Mouse (Mus musculus): ENCODE data around the gene Abcb9. TPM values are rescaled to one million over a fixed set of nuclear protein-coding genes. Genes with fewer than 3 reads are reported as not detected.

Abcb9 gene
- polyA plus RNA-seq, 1 experiment from 2014 or later, result 10.9 TPM

DNA sequence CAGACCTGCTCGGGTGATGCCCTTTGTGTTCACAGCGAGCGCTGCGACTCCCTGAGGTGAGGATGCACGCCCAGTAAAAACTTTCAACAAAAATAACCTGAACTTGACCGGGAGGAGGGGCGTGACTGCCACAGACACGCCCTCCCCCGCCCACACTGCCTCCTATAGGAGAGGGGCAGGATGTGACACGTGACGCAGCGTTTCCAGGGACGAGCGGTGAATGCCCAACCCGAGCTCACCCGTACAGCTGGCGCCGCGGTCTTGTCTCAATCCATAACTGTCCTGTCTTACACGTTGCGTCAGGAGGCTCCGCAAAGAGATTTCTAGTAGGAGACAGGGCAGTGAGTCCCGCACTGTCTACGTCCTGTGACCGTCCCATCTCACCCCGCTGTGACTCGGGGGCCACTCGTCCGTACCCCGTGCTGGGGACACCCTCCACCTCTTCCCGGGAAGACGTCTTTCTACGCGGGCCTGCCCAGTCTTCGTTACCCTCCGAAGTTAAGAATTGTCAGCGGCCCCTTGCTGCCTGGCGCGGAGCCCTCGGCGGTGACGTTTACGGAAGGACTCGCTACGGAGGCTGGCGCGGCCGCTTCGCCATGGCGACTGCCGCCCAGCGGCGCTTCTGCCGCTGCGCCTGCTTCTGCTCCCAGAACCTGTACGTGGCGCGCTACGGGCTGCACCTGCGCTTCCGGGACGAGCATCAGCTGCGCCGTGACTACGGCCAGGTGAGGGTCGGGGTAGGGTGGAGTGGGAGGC lies 16.3 kb upstream of the Abcb9 start, which contains the start of gene Ogfod2:
TSS of gene Ogfod2 (plus strand) at position 556 of the 756 bp plus-strand sequence.
- ATAC-seq (replicated peaks), result peak; percentile 97
- Histone ChIP-seq H3K4me2 (replicated peaks) (peak within 1 kb of the TSS; percentile 82), H3K27ac (replicated peaks) (peak within 1 kb of the TSS; percentile 95), H3K4me3 (peak within 1 kb of the TSS; percentile 91), H3K9ac (replicated peaks) (peak within 1 kb of the TSS; percentile 75), H3K36me3 (no peaks in the 10 kb centered on the region), H3K4me1 (peaks cover 30% of the 10 kb centered on the region), H3K9me3 (no peaks in the 10 kb centered on the region), H3K27me3 (no peaks in the 10 kb centered on the region)
- WGBS, result 2% methylated on average over 66 of the region's 66 CpGs

DNA sequence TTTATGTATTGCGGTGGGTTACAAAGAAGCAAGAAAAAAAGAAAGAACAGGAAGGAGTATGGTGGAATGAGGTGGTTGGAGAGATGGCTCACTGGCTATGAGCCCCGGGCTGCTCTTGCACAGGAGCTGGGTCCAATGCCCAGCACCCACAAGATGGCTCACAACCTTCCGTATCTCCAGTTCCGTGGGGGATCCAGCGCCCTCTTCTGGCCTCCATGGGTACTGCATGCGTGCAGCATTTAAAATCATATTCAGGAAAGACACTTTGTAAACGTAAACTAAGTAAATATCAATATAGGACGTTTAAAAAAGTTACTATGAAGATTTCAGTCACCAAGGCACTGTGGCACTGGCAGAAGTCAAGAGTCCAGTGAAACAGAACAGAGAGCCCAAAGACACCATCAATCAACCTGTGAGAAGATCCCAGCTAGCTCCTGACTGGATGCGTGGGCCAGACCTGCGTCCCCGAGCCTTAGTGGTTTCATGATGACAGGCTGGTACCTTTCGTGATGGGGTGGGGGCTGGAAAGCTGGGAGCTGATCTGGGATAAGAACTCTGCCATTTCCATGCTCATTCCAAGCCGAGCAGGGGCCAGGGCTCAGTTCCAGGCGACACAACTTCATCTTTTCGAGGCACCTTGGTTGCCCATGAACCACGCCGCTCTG lies 15.6 kb upstream of the Abcb9 start:
- WGBS, result 21% methylated on average over 17 of the region's 17 CpGs
- H3K4me1 ChIP-seq, result peaks cover 25% of the 10 kb centered on the region
- no peaks in the 10 kb centered on the region for H3K9me3 ChIP-seq
- no peaks in the 10 kb centered on the region for H3K36me3 ChIP-seq
- H3K4me3 ChIP-seq, result peak overlapping the region; percentile 91
- peak overlapping the region; percentile 82 for H3K4me2 ChIP-seq (replicated peaks)
- no peaks in the 10 kb centered on the region for H3K27me3 ChIP-seq
- ATAC-seq (replicated peaks), result peak; percentile 26
- H3K27ac ChIP-seq (replicated peaks), result peak overlapping the region; percentile 95
- peak overlapping the region; percentile 51 for H3K9ac ChIP-seq (replicated peaks)

- Histone ChIP-seq H3K4me2 (replicated peaks) (no peak overlapping the region), H3K9ac (replicated peaks) (no peak overlapping the region), H3K27ac (replicated peaks) (no peak overlapping the region), H3K4me3 (no peak overlapping the region), H3K4me1 (no peaks in the 10 kb centered on the region), H3K36me3 (no peaks in the 10 kb centered on the region), H3K9me3 (no peaks in the 10 kb centered on the region), H3K27me3 (no peaks in the 10 kb centered on the region)
- no peak for ATAC-seq (replicated peaks)
- 94% methylated on average over 9 of the region's 9 CpGs for WGBS
Measured at GRCm38 (mm10) chr5:124103552-124103951, 8.0 kb upstream of the Abcb9 start.

DNA sequence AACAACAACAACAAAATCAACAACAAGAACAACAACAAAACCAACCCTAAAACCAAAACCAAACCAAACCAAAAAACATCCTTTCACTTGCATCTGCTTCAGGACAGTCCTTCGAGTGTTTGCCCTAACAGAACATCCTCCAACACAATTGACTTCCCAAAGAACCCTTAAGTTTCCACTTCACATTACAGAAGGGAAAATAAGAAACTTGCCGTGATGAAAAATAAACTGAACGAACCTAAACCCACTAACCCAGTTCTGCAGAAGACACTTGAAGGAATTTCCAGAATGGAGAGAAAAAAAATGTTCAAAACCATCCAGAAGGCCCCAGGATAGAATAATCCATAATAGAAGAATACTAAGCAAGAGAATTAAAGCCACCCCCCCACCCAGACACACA lies 7.4 kb upstream of the Abcb9 start:
- Histone ChIP-seq H3K36me3 (no peaks in the 10 kb centered on the region), H3K9me3 (no peaks in the 10 kb centered on the region), H3K9ac (replicated peaks) (no peak overlapping the region), H3K27ac (replicated peaks) (no peak overlapping the region), H3K4me1 (no peaks in the 10 kb centered on the region), H3K4me3 (no peak overlapping the region), H3K4me2 (replicated peaks) (no peak overlapping the region), H3K27me3 (no peaks in the 10 kb centered on the region)
- WGBS, result 88% methylated on average over 3 of the region's 3 CpGs
- no peak for ATAC-seq (replicated peaks)

DNA sequence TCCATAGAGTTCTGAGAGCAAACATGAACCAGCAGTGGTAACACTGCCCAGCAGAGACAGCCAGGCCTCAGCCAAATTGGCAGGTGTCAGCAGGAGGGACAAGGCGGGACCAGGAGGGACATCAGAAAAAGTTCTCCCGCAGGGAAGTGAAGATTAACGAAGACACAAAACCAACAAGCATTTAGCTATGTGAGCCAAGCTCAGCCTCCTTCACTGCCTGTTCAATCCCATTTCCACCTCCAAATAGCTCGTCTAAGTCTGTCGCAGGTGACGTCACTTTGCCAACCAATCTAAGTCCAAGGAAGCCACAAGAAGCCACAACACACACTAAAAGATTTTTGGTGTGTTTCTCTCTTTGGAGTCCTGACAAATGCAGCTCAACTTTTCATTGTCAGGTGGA lies 6.7 kb upstream of the Abcb9 start:
- WGBS, result 83% methylated on average over 6 of the region's 6 CpGs

DNA sequence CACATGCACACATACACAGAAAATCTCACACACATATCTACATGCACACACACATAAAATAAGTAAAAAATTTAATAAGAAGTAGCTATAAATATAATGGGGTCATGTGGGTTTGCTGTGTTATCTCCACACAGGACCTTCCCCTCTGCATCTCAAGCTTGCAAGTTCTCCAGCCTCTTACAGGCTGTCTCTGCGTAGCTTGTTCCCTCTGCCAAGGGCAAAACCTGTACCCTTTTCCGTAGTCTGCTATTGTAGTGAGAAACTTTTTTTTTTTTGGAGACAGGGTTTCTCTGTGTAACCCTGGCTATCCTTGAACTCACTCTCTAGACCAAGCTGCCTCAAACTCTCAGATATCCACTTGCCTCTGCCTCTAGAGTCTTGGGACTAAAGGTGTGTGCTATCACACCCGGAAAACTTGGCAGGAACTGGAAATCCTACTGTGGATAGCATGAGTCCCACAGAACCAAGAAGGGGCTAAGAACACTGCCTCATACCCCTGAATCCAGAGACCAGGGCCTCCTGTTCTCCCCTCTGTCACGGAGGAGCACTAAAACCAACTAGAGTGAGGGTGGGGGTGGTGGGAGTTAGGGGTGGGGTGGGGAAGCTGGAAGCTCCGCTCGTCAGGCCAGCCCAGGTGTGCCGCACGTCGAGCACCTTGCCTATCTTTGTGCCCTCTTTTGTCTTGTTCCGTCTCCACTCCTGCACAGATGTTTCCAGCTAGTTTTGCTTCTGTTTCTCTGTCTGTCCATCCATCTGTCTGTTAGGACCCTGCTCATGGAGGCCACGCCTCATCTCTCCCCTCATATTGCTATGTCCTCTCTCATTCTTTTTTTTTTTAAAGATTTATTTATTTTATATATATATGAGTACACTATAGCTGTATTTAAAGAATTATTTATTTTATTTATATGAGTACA lies 4.8 kb upstream of the Abcb9 start:
- Histone ChIP-seq H3K4me2 (replicated peaks) (no peak overlapping the region), H3K9me3 (no peaks in the 10 kb centered on the region), H3K27me3 (no peaks in the 10 kb centered on the region), H3K36me3 (no peaks in the 10 kb centered on the region), H3K4me3 (no peak overlapping the region), H3K4me1 (peaks cover 6% of the 10 kb centered on the region), H3K9ac (replicated peaks) (no peak overlapping the region), H3K27ac (replicated peaks) (no peak overlapping the region)
- WGBS, result 91% methylated on average over 11 of the region's 11 CpGs
- no peak for ATAC-seq (replicated peaks)

More for the DNA sequence above, 6.7 kb upstream of the Abcb9 start:
- no peak overlapping the region for H3K4me3 ChIP-seq
- no peaks in the 10 kb centered on the region for H3K9me3 ChIP-seq
- ATAC-seq (replicated peaks), result no peak
- H3K4me1 ChIP-seq, result no peaks in the 10 kb centered on the region
- no peak overlapping the region for H3K9ac ChIP-seq (replicated peaks)
- H3K27ac ChIP-seq (replicated peaks), result no peak overlapping the region
- H3K27me3 ChIP-seq, result no peaks in the 10 kb centered on the region
- no peaks in the 10 kb centered on the region for H3K36me3 ChIP-seq
- H3K4me2 ChIP-seq (replicated peaks), result no peak overlapping the region

DNA sequence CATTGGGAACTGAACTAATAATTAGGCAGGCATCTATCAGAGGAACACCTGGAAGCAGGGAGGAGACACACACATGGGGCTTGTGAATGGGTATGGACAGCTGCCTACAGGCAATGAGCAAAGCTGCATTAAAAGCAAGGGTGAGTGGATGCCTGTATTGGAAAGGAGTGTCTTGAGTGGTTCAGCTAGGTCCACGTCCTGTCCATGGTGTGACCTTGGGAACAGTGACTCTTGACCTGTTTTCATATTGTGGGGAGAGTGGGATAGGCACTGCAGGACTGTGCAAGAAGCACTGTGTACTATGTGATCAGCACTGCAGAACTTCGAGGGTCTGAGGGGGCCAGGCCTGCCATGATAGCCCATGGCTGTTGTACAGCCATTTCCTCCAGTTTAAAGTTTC lies 3.3 kb upstream of the Abcb9 start:
- peaks cover 4% of the 10 kb centered on the region; the same call in 1 of the 2 replicates for H3K27me3 ChIP-seq
- H3K4me3 ChIP-seq, result no peak overlapping the region
- H3K27ac ChIP-seq (replicated peaks), result no peak overlapping the region
- no peaks in the 10 kb centered on the region for H3K9me3 ChIP-seq
- no peaks in the 10 kb centered on the region for H3K36me3 ChIP-seq
- no peak overlapping the region for H3K9ac ChIP-seq (replicated peaks)
- no peak for ATAC-seq (replicated peaks)
- H3K4me2 ChIP-seq (replicated peaks), result no peak overlapping the region
- 72% methylated on average over 2 of the region's 2 CpGs for WGBS
- H3K4me1 ChIP-seq, result peaks cover 12% of the 10 kb centered on the region

DNA sequence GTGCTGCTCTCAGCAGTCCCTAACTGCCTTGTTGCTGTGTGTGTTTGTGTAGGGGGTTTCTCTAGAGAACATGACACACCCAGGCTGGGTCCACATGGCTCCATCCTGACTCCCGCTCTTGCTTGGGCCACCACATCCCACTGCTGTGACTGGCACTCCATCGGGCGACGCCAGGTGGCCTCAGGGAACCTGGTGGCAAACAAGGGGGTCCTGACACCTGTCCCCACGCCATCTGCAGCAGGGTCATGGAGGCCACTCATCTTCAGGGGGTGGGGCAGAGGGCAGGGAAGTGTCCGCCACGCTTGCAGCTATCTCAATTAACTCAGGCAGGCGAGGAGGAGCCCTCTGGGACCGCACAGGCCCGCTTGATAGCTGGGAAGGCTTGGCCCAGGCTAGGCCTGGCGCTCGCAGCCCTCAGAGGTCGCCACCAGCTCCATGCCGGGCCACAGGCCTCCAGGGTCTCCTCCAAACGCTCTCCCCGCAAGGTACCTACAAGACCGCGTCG lies 469 bp downstream of the Abcb9 start:
- Histone ChIP-seq H3K36me3 (no peaks in the 10 kb centered on the region), H3K4me2 (replicated peaks) (peak overlapping the region; percentile 51), H3K4me1 (peaks cover 22% of the 10 kb centered on the region), H3K4me3 (peak overlapping the region; percentile 43), H3K9me3 (no peaks in the 10 kb centered on the region), H3K9ac (replicated peaks) (peak overlapping the region; percentile 25), H3K27ac (replicated peaks) (no peak overlapping the region), H3K27me3 (peaks cover 4% of the 10 kb centered on the region; the same call in 1 of the 2 replicates)
- ATAC-seq (replicated peaks), result peak; percentile 44
- WGBS, result 11% methylated on average over 19 of the region's 19 CpGs

GRCm38 (mm10) chr5:124093852-124094604 lies 1.6 kb downstream of the Abcb9 start:
- H3K27me3 ChIP-seq, result peaks cover 4% of the 10 kb centered on the region; the same call in 1 of the 2 replicates
- H3K4me3 ChIP-seq, result no peak overlapping the region
- H3K36me3 ChIP-seq, result no peaks in the 10 kb centered on the region
- H3K9ac ChIP-seq (replicated peaks), result no peak overlapping the region
- H3K4me2 ChIP-seq (replicated peaks), result no peak overlapping the region
- peaks cover 22% of the 10 kb centered on the region for H3K4me1 ChIP-seq
- 79% methylated on average over 12 of the region's 12 CpGs for WGBS
- no peak overlapping the region for H3K27ac ChIP-seq (replicated peaks)
- H3K9me3 ChIP-seq, result no peaks in the 10 kb centered on the region
- no peak for ATAC-seq (replicated peaks)

GRCm38 (mm10) chr5:124093120-124093794 lies 2.3 kb downstream of the Abcb9 start:
- H3K9me3 ChIP-seq, result no peaks in the 10 kb centered on the region
- peaks cover 4% of the 10 kb centered on the region; the same call in 1 of the 2 replicates for H3K27me3 ChIP-seq
- H3K9ac ChIP-seq (replicated peaks), result no peak overlapping the region
- WGBS, result 63% methylated on average over 11 of the region's 11 CpGs
- H3K4me1 ChIP-seq, result peaks cover 22% of the 10 kb centered on the region
- no peak overlapping the region for H3K4me2 ChIP-seq (replicated peaks)
- H3K27ac ChIP-seq (replicated peaks), result peak overlapping the region; percentile 19; the same call in 1 of the 2 replicates
- peak; percentile 17; the same call in 1 of the 2 replicates for ATAC-seq (replicated peaks)
- H3K36me3 ChIP-seq, result no peaks in the 10 kb centered on the region
- H3K4me3 ChIP-seq, result no peak overlapping the region

All from forebrain, embryonic 15.5 days (tissue).